Mouse (Mus musculus) heart, adult 2 months (tissue): ENCODE measurements around the gene Hist1h3d.
"Not testable (repeated sequence)": the region's sequence is repeated elsewhere in the genome, so short reads cannot be mapped to it uniquely, and the experiment has no call there.

Experiments
- CTCF ChIP-seq: fragments of 200-600 bp; IDR thresholded peaks from 2 replicates; pipeline ENCODE4 v1.8.1; 2022; ENCODE audit warnings: antibody characterized with exemption, mild to moderate bottlenecking, moderate library complexity
- POLR2A ChIP-seq: fragments of 200-500 bp; IDR thresholded peaks from 2 replicates; pipeline ENCODE4 v1.6.1; 2011; ENCODE audit warnings: mild to moderate bottlenecking, low read depth, low read length, control low read depth; ENCODE audit not compliant: insufficient read depth

DNA sequence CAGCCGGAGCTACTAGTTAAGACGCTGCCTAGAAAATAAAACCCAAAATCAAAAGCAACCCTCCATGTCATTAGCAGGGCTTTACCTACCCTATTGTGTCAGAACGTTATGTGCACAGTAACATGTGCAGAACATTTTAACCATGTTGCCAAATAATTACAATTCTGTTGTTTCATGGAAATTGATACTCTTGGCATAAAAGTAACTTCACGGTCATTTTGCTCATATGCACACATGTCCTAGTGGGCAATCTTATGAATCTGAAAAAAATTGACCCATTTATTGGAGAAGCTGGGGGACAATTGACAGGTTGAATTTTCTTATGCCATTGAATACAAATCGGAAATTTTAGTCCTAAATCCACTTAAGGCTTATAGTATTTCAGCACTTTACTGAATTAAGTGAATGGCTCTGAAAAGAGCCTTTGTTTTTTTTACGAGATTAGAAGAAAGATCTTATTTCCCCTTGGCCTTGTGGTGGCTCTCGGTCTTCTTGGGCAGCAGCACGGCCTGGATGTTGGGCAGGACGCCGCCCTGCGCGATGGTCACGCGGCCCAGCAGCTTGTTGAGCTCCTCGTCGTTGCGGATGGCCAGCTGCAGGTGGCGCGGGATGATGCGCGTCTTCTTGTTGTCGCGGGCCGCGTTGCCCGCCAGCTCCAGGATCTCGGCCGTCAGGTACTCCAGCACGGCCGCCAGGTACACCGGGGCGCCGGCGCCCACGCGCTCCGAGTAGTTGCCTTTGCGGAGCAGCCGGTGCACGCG, 5.1 kb upstream of the Hist1h3d start:
- TF ChIP-seq CTCF, result peak; percentile 27; the same call in 1 of the 2 replicates
- TF ChIP-seq POLR2A, result not testable (repeated sequence)
